Mouse (Mus musculus) cortical plate, adult 2 months (tissue): Measurements from ENCODE around the gene Ankrd23.

ENCODE experiments used
- CTCF ChIP-seq: fragments of 200-500 bp; IDR thresholded peaks from 2 replicates; pipeline ENCODE4 v1.5.1; 2011; ENCODE audit warnings: mild to moderate bottlenecking, control low read depth, low read length; ENCODE audit not compliant: insufficient read depth; ENCODE audit errors: extremely low read depth
- POLR2A ChIP-seq: fragments of 200-500 bp; IDR thresholded peaks from 2 replicates; pipeline ENCODE4 v1.6.1; 2011; ENCODE audit warnings: mild to moderate bottlenecking, low read length, control low read depth; ENCODE audit not compliant: insufficient read depth; ENCODE audit errors: extremely low read depth

DNA sequence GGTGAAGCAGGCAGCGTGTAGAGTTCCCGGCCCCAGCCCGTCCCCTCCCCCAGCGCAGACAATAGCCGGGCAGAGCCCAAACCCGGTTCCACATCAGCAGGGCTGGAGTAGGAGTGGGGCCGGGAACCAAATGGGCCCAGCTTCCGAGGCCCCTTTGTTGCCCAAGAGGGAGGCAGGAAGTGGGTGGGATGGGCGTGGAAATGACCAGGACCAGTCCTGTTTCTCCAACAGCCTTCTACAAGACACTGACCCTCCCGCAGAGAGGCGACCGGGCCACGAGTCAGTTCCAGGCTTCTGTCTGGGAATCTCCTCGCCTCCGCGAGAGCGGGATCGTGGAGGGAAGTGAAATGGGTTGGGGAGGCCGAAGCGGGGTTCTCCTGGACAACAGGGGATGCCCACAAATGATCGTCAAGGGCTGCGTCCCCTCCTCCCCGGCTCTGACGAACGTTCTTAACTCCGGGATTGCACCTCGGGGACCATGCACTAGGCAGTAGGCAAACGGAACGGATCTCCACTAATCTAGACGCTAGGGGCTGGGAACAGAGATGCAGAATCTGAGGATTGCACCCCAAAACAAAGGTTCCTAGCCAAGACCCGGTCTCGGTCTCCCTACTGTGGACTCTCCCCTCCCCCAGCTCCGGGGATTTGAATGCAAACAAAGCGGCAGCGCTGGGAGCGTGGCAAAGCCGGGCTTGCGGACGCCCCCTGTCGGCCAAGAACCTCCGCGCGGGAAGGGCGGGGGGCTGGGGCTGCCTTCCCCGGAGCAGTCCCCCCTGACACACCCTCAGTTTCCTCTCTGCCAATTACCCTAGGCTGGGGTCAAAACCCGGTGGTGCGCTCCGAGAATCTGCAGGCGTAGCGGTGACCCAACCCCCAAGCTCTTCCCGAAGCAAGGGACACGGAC, 20.1 kb upstream of the Ankrd23 start:
- TF ChIP-seq CTCF, result peak; percentile 56
- peak; percentile 76 for TF ChIP-seq POLR2A
